Mouse (Mus musculus): Measurements from ENCODE around the gene Ctnnal1. TPM values are rescaled to one million over a fixed set of nuclear protein-coding genes. Genes with fewer than 3 reads are reported as not detected.

Gene Ctnnal1
- total and polyA plus RNA-seq, 3 experiments, result 3.3 to 5.2 (median 4.2) TPM

- Histone ChIP-seq H3K4me3 (replicated peaks in 1 of 3; ENCODE audit: low read depth in 2 of 3, low read length in 2 of 3, poor library complexity in 1 of 3) (no peak overlapping the region), H3K4me2 (ENCODE audit: insufficient read depth, low read depth, poor library complexity, severe bottlenecking) (no peak overlapping the region), H3K79me2 (replicated peaks; ENCODE audit: control insufficient read depth, extremely low read depth, insufficient read depth, poor library complexity, severe bottlenecking) (no peaks in the 10 kb centered on the region), H3K27ac (ENCODE audit: insufficient read depth, low read depth) (no peak overlapping the region), H3K9ac (ENCODE audit: insufficient read depth, low read depth) (no peak overlapping the region), H3K27me3 (replicated peaks) (no peaks in the 10 kb centered on the region), H3K9me3 (replicated peaks; ENCODE audit: low read length) (no peaks in the 10 kb centered on the region), H3K4me1 (ENCODE audit: control insufficient read depth in 1 of 2, insufficient read depth in 2 of 2) (no peaks in the 10 kb centered on the region), H3K36me3 (replicated peaks in 1 of 2; ENCODE audit: control insufficient read depth in 1 of 2, insufficient read depth in 1 of 2, low read length in 1 of 2) (no peaks in the 10 kb centered on the region)
- DNase-seq (ENCODE audit: extremely low read depth), result no peak
- TF ChIP-seq BHLHE40 (IDR thresholded peaks at IDR 0.05; ENCODE audit: low read depth, low read length) (no peak), GABPA (IDR thresholded peaks at IDR 0.05; ENCODE audit: insufficient replicate concordance, low read depth, low read length) (no peak), CTCF (conservative IDR thresholded peaks at IDR 0.05 in 1 of 2, IDR thresholded peaks at IDR 0.05 in 1 of 2; ENCODE audit: low read depth in 2 of 2, low read length in 2 of 2) (no peak), NRF1 (IDR thresholded peaks at IDR 0.05; ENCODE audit: low read depth, low read length) (no peak), NELFE (IDR thresholded peaks at IDR 0.05; ENCODE audit: low read depth, low read length) (no peak), KAT2A (IDR thresholded peaks at IDR 0.05; ENCODE audit: insufficient replicate concordance, low read length) (no peak), USF1 (IDR thresholded peaks at IDR 0.05; ENCODE audit: low read depth, low read length) (no peak), ELF1 (IDR thresholded peaks at IDR 0.05; ENCODE audit: low read depth, low read length) (no peak), IRF4 (IDR thresholded peaks at IDR 0.05; ENCODE audit: low read depth, low read length) (no peak), ZNF384 (IDR thresholded peaks at IDR 0.05; ENCODE audit: low read depth, low read length) (no peak), MXI1 (IDR thresholded peaks at IDR 0.05; ENCODE audit: low read depth, low read length) (no peak), TBP (conservative IDR thresholded peaks at IDR 0.05; ENCODE audit: low read depth, low read length) (no peak), HCFC1 (IDR thresholded peaks at IDR 0.05; ENCODE audit: low read depth, low read length) (no peak), ZMIZ1 (IDR thresholded peaks at IDR 0.05; ENCODE audit: low read depth, low read length) (no peak), MAX (IDR thresholded peaks at IDR 0.05; ENCODE audit: low read length) (no peak), MAFK (IDR thresholded peaks at IDR 0.05; ENCODE audit: insufficient replicate concordance, low read length) (no peak), ETS1 (conservative IDR thresholded peaks at IDR 0.05; ENCODE audit: low read depth, low read length) (no peak)
- dilution Hi-C loops (cut with MboI; ENCODE audit: extremely low pct_ligation_motif_present, extremely low pct_unique_long_range_greater_than_20kb, low sequenced_read_pairs), result no loop called here
- in situ Hi-C loops (cut with MboI; ENCODE audit: low pct_ligation_motif_present, low pct_unique_long_range_greater_than_20kb, low sequenced_read_pairs), result no loop called here
Measured at GRCm38 (mm10) chr4:56856371-56856949, 8.5 kb downstream of the Ctnnal1 start.

DNA sequence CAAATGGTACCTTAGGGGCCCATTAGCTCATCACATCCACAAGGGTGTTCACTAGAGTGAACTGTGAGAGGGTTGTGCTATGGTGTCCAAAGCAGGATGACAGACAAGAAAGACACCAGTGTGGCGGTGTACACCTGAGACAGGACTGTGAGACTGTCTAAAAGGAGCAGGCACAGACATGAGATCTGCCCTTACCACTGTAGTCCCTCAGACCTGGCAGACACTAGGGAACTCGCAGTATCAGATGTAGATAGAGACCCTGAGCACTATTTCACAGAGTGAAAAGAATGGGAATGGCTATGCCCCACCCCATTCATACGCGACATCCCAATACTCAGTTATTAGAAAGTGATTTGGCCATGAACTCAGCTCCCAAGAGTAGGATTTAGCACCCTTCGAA lies 9.1 kb downstream of the Ctnnal1 start:
- Histone ChIP-seq H3K4me1 (ENCODE audit: control insufficient read depth in 1 of 2, insufficient read depth in 2 of 2) (no peaks in the 10 kb centered on the region), H3K9me3 (replicated peaks; ENCODE audit: low read length) (no peaks in the 10 kb centered on the region), H3K4me2 (ENCODE audit: insufficient read depth, low read depth, poor library complexity, severe bottlenecking) (no peak overlapping the region), H3K27me3 (replicated peaks) (no peaks in the 10 kb centered on the region), H3K27ac (ENCODE audit: insufficient read depth, low read depth) (no peak overlapping the region), H3K4me3 (replicated peaks in 1 of 3; ENCODE audit: low read depth in 2 of 3, low read length in 2 of 3, poor library complexity in 1 of 3) (no peak overlapping the region), H3K79me2 (replicated peaks; ENCODE audit: control insufficient read depth, extremely low read depth, insufficient read depth, poor library complexity, severe bottlenecking) (no peaks in the 10 kb centered on the region), H3K36me3 (replicated peaks in 1 of 2; ENCODE audit: control insufficient read depth in 1 of 2, insufficient read depth in 1 of 2, low read length in 1 of 2) (no peaks in the 10 kb centered on the region), H3K9ac (ENCODE audit: insufficient read depth, low read depth) (no peak overlapping the region)
- in situ Hi-C loops (cut with MboI; ENCODE audit: low pct_ligation_motif_present, low pct_unique_long_range_greater_than_20kb, low sequenced_read_pairs) (no loop called here), dilution Hi-C loops (cut with MboI; ENCODE audit: extremely low pct_ligation_motif_present, extremely low pct_unique_long_range_greater_than_20kb, low sequenced_read_pairs) (no loop called here)
- no peak for DNase-seq (ENCODE audit: extremely low read depth)
- TF ChIP-seq PAX5 (IDR thresholded peaks at IDR 0.05; ENCODE audit: low read length) (no peak), MAFK (IDR thresholded peaks at IDR 0.05; ENCODE audit: insufficient replicate concordance, low read length) (no peak), BHLHE40 (IDR thresholded peaks at IDR 0.05; ENCODE audit: low read depth, low read length) (no peak), ZC3H11A (IDR thresholded peaks at IDR 0.05; ENCODE audit: low read depth, low read length) (no peak), MAX (IDR thresholded peaks at IDR 0.05; ENCODE audit: low read length) (no peak), KAT2A (IDR thresholded peaks at IDR 0.05; ENCODE audit: insufficient replicate concordance, low read length) (no peak), IRF4 (IDR thresholded peaks at IDR 0.05; ENCODE audit: low read depth, low read length) (no peak)
